In the genomic region with DNA sequence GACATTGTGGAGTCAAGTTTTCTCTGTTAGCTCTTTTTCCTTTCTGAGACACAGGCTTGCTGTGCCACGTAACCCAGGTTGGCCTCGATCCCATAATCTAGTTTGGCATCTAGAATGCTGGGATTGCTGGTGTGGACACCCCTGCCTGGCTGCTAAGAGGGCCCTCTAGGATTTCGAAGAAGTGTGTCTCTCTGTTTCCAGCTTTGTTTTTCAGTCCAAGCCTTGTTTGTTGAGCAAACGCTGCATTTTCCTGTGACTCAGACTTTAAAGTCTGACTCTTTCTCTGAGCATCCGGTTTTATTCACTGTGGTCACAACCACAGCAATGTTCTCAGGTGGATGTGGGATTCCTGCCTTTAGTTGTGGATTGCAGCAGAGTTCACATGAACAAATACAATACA, we compare ENCODE assay signal across 10 mouse cellular contexts. TPM values are rescaled to one million over a fixed set of nuclear protein-coding genes. Genes with fewer than 3 reads are reported as not detected.
A peak's percentile ranks its signal among the peaks of the same experiment; 100 is the strongest.
DNase-seq lines count a peak whose midpoint lies in the region; ATAC-seq and TF ChIP-seq lines count a peak whose summit lies in the region.
"Had no signal": no experiment of that assay in that cellular context is flagged by ENCODE, and none has a peak within 500 bp of the region (broad histone marks: within the 10 kb centered on the region; RNA-seq: fewer than 3 reads in every experiment).

No protein-coding gene starts in this region.

- no peak overlapping the region for H3K4me3 ChIP-seq in gastrocnemius, adult 2 months
- no peak overlapping the region for H3K4me3 ChIP-seq in hindbrain, embryonic 14.5 days (replicated peaks; ENCODE audit: low read length)
- H3K4me3 ChIP-seq: neural tube, embryonic 13.5 days had no signal

- peak; percentile 37 for DNase-seq in gastrocnemius, adult 2 months
- no peak for DNase-seq in gastrocnemius, postnatal 10 days
- DNase-seq in 3134 (ENCODE audit: extremely low read depth, insufficient read length, low spot score): peak; percentile 68
- peak; percentile 65 for DNase-seq in T-cell, adult 2 months (ENCODE audit: low spot score)
- peak; percentile 22 for DNase-seq in lung, postnatal 25 days (ENCODE audit: low spot score)
- DNase-seq in hindbrain, embryonic 14.5 days (ENCODE audit: low spot score): no peak
- no peak for DNase-seq in heart, postnatal 14 days
- no peak for DNase-seq in urinary bladder, adult 2 months (ENCODE audit: low spot score)

- peaks cover 89% of the 10 kb centered on the region for H3K36me3 ChIP-seq in hindbrain, embryonic 14.5 days (replicated peaks; ENCODE audit: control insufficient read depth, insufficient read depth)

- intact Hi-C loops in gastrocnemius, adult 2 months (cut with DNase I): no loop called here
- intact Hi-C loops in heart, postnatal 14 days (cut with DNase I): no loop called here

- H3K4me1 ChIP-seq in hindbrain, embryonic 14.5 days (replicated peaks; ENCODE audit: control insufficient read depth, insufficient read depth, low read length): no peaks in the 10 kb centered on the region
- H3K4me1 ChIP-seq: neural tube, embryonic 13.5 days had no signal

- WGBS in hindbrain, embryonic 14.5 days: 84% methylated on average over 5 of the region's 5 CpGs

- H3K9me3 ChIP-seq in hindbrain, embryonic 14.5 days (ENCODE audit: control insufficient read depth, low read length): no peaks in the 10 kb centered on the region
- H3K9me3 ChIP-seq: G1E; neural tube, embryonic 13.5 days had no signal

- no peaks in the 10 kb centered on the region for H3K27me3 ChIP-seq in hindbrain, embryonic 14.5 days (ENCODE audit: control insufficient read depth, insufficient read depth, low read length)
- H3K27me3 ChIP-seq: neural tube, embryonic 13.5 days had no signal

- no peak overlapping the region for H3K4me2 ChIP-seq in hindbrain, embryonic 14.5 days (replicated peaks)
- H3K4me2 ChIP-seq: neural tube, embryonic 13.5 days had no signal

- H3K9ac ChIP-seq in hindbrain, embryonic 14.5 days: no peak overlapping the region
- H3K9ac ChIP-seq: neural tube, embryonic 13.5 days had no signal

- no peak for TF ChIP-seq CTCF in gastrocnemius, adult 2 months (IDR thresholded peaks at IDR 0.05)

- 0 out of 2 replicates have a peak overlapping the region, but pooled peaks have one; percentile 1 for H3K27ac ChIP-seq in gastrocnemius, adult 2 months
- H3K27ac ChIP-seq in hindbrain, embryonic 14.5 days: no peak overlapping the region
- H3K27ac ChIP-seq: neural tube, embryonic 13.5 days had no signal

- no peak for ATAC-seq in hindbrain, embryonic 14.5 days (ENCODE audit: low FRiP score)

RNA-seq across cellular contexts. Expression of a gene that starts 23.0 kb away (rescaled TPM):
- 1 to 10 TPM; 4.4 to 8.6 TPM for total RNA-seq in gastrocnemius, adult 2 months (2021)
- total RNA-seq in gastrocnemius, postnatal 10 days (2021): 1 to 10 TPM; 5.3 to 5.6 TPM
- 80.7 and 83.9 TPM in 2 replicates for polyA plus RNA-seq in hindbrain, embryonic 14.5 days (2014; fragmentation: Nextera tagmentation; extraction: Ambion mirVana)
- 10 to 100 TPM; 13.9 to 18.3 TPM for total RNA-seq in heart, postnatal 14 days (2021)
- polyA plus RNA-seq in urinary bladder, adult 2 months (2012; rRNA removed): 51.1 and 66.6 TPM in 2 replicates
- total RNA-seq: G1E had no signal
- polyA plus RNA-seq: G1E had no signal

RNA-seq across cellular contexts. Expression of a gene that starts 48.0 kb away (rescaled TPM):
- 10 to 100 TPM; 28.1 to 36.1 TPM for total RNA-seq in gastrocnemius, adult 2 months (2021)
- total RNA-seq in gastrocnemius, postnatal 10 days (2021): 10 to 100 TPM; 26.4 to 44.1 TPM
- polyA plus RNA-seq in hindbrain, embryonic 14.5 days (2014; fragmentation: Nextera tagmentation; extraction: Ambion mirVana): 65.3 and 70.9 TPM in 2 replicates
- 10 to 100 TPM; 36.7 to 40.1 TPM for total RNA-seq in heart, postnatal 14 days (2021)
- 75.9 and 80.7 TPM in 2 replicates for polyA plus RNA-seq in urinary bladder, adult 2 months (2012; rRNA removed)

Comparison
In these comparisons a context has a peak if more than half of its experiments do, and no peak if none do; other contexts are left out.
1. DNase-seq: peak in gastrocnemius, adult 2 months (single experiment), 3134 (single experiment), T-cell, adult 2 months (single experiment) and lung, postnatal 25 days (single experiment); none in gastrocnemius, postnatal 10 days (single experiment), hindbrain, embryonic 14.5 days (single experiment), heart, postnatal 14 days (0 of 2) and urinary bladder, adult 2 months (single experiment).